Mouse (Mus musculus) embryonic fibroblast, embryonic 13.5 days (primary cell): ENCODE results near the gene Ablim1.

Experiments
- CTCF ChIP-seq: IDR thresholded peaks from 2 replicates; pipeline ENCODE4 v1.5.1; 2011; ENCODE audit warnings: mild to moderate bottlenecking, control low read depth, low read length, moderate library complexity, borderline replicate concordance; ENCODE audit not compliant: insufficient read depth
- POLR2A ChIP-seq: IDR thresholded peaks from 2 replicates; pipeline ENCODE4 v1.6.1; 2011; ENCODE audit warnings: low read depth, mild to moderate bottlenecking, control low read depth, low read length, moderate library complexity

- TF ChIP-seq CTCF = no peak
- TF ChIP-seq POLR2A = no peak
Observed at GRCm38 (mm10) chr19:56990367-56991111, 324.2 kb downstream of the Ablim1 start.
